Mouse (Mus musculus): ENCODE measurements around the gene 1700013G24Rik. TPM values are rescaled to one million over a fixed set of nuclear protein-coding genes. Genes with fewer than 3 reads are reported as not detected.

1700013G24Rik gene
- polyA plus RNA-seq, 1 experiment from 2014 or later = not detected

- Histone ChIP-seq H3K9ac (ENCODE audit: low read length) (peak overlapping the region; percentile 3; the same call in 1 of the 2 replicates), H3K27me3 (ENCODE audit: control insufficient read depth, insufficient read depth, low read length) (no peaks in the 10 kb centered on the region), H3K4me3 (ENCODE audit: low read depth, low read length) (peak overlapping the region; percentile 2; the same call in 1 of the 2 replicates), H3K4me2 (ENCODE audit: low read depth) (peak overlapping the region; percentile 85; the same call in 1 of the 2 replicates), H3K27ac (ENCODE audit: low read depth, low read length) (no peak overlapping the region), H3K4me1 (ENCODE audit: control insufficient read depth, insufficient read depth, low read length) (peaks cover 22% of the 10 kb centered on the region), H3K36me3 (ENCODE audit: control insufficient read depth, insufficient read depth, low read length) (no peaks in the 10 kb centered on the region), H3K9me3 (ENCODE audit: control insufficient read depth, low read length) (no peaks in the 10 kb centered on the region)
- ATAC-seq (ENCODE audit: insufficient read depth, low FRiP score, low TSS enrichment) (no peak), DNase-seq (ENCODE audit: low spot score) (no peak)
- 74% methylated on average over 9 of the region's 9 CpGs for WGBS
Measured at GRCm38 (mm10) chr4:137470701-137471317, 17.7 kb downstream of the 1700013G24Rik start.

DNA sequence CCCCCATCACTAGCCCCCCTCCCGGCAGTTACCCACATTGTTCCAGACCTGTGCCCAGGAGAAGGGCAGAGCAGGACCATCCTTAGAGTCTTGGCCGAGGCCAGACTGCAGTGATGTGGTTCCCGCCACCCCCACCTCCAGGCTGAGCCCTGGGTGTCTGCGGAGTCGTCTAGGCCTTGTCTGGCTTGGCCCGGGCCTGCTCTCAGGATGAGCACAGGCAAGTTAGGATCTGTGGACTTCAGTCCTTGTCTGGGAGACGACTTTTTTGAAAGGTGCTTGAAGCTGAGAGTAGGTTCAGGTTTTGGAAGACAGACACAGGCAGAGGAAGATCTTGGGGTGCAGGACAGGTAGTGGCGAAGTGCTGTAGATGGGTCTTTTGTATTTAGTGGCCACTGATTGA is 18.2 kb downstream of the 1700013G24Rik start:
- H3K4me2 ChIP-seq (ENCODE audit: low read depth) = no peak overlapping the region
- H3K9me3 ChIP-seq (ENCODE audit: control insufficient read depth, low read length) = no peaks in the 10 kb centered on the region
- H3K36me3 ChIP-seq (ENCODE audit: control insufficient read depth, insufficient read depth, low read length) = no peaks in the 10 kb centered on the region
- DNase-seq (ENCODE audit: low spot score) = no peak
- peaks cover 24% of the 10 kb centered on the region for H3K4me1 ChIP-seq (ENCODE audit: control insufficient read depth, insufficient read depth, low read length)
- no peak overlapping the region for H3K27ac ChIP-seq (ENCODE audit: low read depth, low read length)
- no peak overlapping the region for H3K4me3 ChIP-seq (ENCODE audit: low read depth, low read length)
- 67% methylated on average over 8 of the region's 8 CpGs for WGBS
- H3K27me3 ChIP-seq (ENCODE audit: control insufficient read depth, insufficient read depth, low read length) = no peaks in the 10 kb centered on the region
- H3K9ac ChIP-seq (ENCODE audit: low read length) = no peak overlapping the region
- no peak for ATAC-seq (ENCODE audit: insufficient read depth, low FRiP score, low TSS enrichment)

DNA sequence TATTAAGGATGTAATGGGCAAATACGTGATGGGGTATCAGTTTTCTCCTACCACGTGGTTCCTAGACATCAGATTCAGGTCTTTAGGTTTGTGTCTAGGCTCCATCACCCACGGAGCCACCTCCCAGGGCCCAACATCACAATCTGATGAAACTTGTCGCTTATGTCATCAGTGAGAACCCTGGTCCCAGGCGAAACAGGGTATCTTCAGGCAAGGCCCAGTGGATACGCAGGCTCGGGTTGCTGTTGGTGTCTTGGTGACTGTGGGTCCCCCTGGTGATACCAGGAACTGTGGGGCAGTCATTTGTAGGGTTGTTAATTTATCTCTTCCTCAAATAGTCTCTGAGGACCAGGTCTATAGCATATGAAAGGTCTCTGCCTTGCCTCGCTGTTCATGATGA is 20.2 kb downstream of the 1700013G24Rik start:
- WGBS = 86% methylated on average over 8 of the region's 8 CpGs
- peaks cover 37% of the 10 kb centered on the region for H3K4me1 ChIP-seq (ENCODE audit: control insufficient read depth, insufficient read depth, low read length)
- no peaks in the 10 kb centered on the region for H3K27me3 ChIP-seq (ENCODE audit: control insufficient read depth, insufficient read depth, low read length)
- ATAC-seq (ENCODE audit: insufficient read depth, low FRiP score, low TSS enrichment) (no peak), DNase-seq (ENCODE audit: low spot score) (no peak)
- H3K27ac ChIP-seq (ENCODE audit: low read depth, low read length) = no peak overlapping the region
- H3K4me2 ChIP-seq (ENCODE audit: low read depth) = no peak overlapping the region
- H3K4me3 ChIP-seq (ENCODE audit: low read depth, low read length) = no peak overlapping the region
- H3K9me3 ChIP-seq (ENCODE audit: control insufficient read depth, low read length) = no peaks in the 10 kb centered on the region
- H3K36me3 ChIP-seq (ENCODE audit: control insufficient read depth, insufficient read depth, low read length) = no peaks in the 10 kb centered on the region
- H3K9ac ChIP-seq (ENCODE audit: low read length) = no peak overlapping the region

DNA sequence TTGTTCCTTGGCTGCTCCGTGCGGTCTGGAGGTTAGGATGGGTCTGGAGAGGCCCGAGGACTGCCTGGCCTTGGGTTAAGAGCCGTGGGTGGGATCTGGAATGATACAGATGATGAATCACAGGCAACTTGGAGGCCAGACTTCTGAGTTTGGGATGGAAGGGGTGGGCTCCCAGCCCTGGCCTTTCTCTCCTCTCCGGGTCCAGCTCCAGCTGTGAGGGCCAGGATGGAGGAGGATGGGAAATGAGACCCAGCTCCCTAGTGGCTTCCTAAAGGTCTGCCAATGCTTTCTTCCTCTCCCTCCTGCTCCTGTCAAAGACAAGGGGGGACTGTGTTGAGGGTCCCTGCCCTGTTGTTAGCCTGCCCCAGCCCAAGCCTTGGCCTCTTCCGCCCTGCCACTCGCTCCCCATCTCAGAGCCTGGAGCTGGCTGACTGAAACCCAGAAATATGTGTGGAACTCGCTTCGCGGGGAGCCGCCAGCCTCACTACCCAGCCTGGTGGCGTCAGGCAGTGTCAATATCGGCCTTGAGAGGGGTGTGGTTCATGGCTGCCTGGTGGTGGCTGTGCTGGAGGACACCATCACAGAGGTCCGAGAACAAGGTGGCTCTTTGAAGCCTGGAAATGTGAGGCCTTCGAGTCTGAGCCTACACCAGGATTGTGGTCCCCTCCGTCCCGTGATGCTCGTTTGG is 20.8 kb downstream of the 1700013G24Rik start:
- H3K27ac ChIP-seq (ENCODE audit: low read depth, low read length) = no peak overlapping the region
- no peak overlapping the region for H3K4me2 ChIP-seq (ENCODE audit: low read depth)
- no peaks in the 10 kb centered on the region for H3K27me3 ChIP-seq (ENCODE audit: control insufficient read depth, insufficient read depth, low read length)
- H3K9ac ChIP-seq (ENCODE audit: low read length) = 0 out of 2 replicates have a peak overlapping the region, but pooled peaks have one; percentile 18
- peaks cover 42% of the 10 kb centered on the region for H3K4me1 ChIP-seq (ENCODE audit: control insufficient read depth, insufficient read depth, low read length)
- ATAC-seq (ENCODE audit: insufficient read depth, low FRiP score, low TSS enrichment) = no peak
- WGBS = 73% methylated on average over 18 of the region's 18 CpGs
- H3K36me3 ChIP-seq (ENCODE audit: control insufficient read depth, insufficient read depth, low read length) = no peaks in the 10 kb centered on the region
- H3K9me3 ChIP-seq (ENCODE audit: control insufficient read depth, low read length) = no peaks in the 10 kb centered on the region
- H3K4me3 ChIP-seq (ENCODE audit: low read depth, low read length) = no peak overlapping the region
- no peak for DNase-seq (ENCODE audit: low spot score)

DNA sequence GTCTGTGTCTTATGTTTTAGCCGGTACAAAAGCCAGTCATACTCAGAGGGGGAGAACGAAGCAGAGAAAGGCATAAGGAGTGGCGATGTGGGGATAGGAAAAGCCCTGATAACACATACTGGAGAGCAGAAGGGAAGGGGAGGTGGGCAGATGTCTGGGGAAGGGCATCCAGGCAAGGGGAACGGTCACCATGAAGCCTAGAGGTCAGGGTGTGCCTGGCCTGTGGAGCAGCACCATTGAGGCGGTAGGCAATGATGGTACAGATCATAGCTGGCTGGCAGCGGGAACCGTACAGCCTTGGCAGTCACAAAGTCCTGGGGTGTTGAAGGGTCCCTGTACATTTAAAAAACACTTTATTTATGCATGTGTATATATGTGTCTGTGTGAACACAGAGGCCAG is 21.6 kb downstream of the 1700013G24Rik start:
- Histone ChIP-seq H3K36me3 (ENCODE audit: control insufficient read depth, insufficient read depth, low read length) (no peaks in the 10 kb centered on the region), H3K27me3 (ENCODE audit: control insufficient read depth, insufficient read depth, low read length) (no peaks in the 10 kb centered on the region), H3K4me2 (ENCODE audit: low read depth) (no peak overlapping the region), H3K27ac (ENCODE audit: low read depth, low read length) (no peak overlapping the region), H3K9ac (ENCODE audit: low read length) (no peak overlapping the region), H3K4me3 (ENCODE audit: low read depth, low read length) (no peak overlapping the region), H3K9me3 (ENCODE audit: control insufficient read depth, low read length) (no peaks in the 10 kb centered on the region), H3K4me1 (ENCODE audit: control insufficient read depth, insufficient read depth, low read length) (peaks cover 38% of the 10 kb centered on the region)
- no peak for ATAC-seq (ENCODE audit: insufficient read depth, low FRiP score, low TSS enrichment)
- no peak for DNase-seq (ENCODE audit: low spot score)
- 92% methylated on average over 7 of the region's 7 CpGs for WGBS

GRCm38 (mm10) chr4:137475271-137476050 is 22.4 kb downstream of the 1700013G24Rik start:
- Histone ChIP-seq H3K4me1 (ENCODE audit: control insufficient read depth, insufficient read depth, low read length) (peaks cover 38% of the 10 kb centered on the region), H3K9ac (ENCODE audit: low read length) (no peak overlapping the region), H3K27me3 (ENCODE audit: control insufficient read depth, insufficient read depth, low read length) (no peaks in the 10 kb centered on the region), H3K27ac (ENCODE audit: low read depth, low read length) (no peak overlapping the region), H3K9me3 (ENCODE audit: control insufficient read depth, low read length) (no peaks in the 10 kb centered on the region), H3K4me2 (ENCODE audit: low read depth) (no peak overlapping the region), H3K36me3 (ENCODE audit: control insufficient read depth, insufficient read depth, low read length) (no peaks in the 10 kb centered on the region), H3K4me3 (ENCODE audit: low read depth, low read length) (no peak overlapping the region)
- ATAC-seq (ENCODE audit: insufficient read depth, low FRiP score, low TSS enrichment) = no peak
- DNase-seq (ENCODE audit: low spot score) = no peak
- WGBS = 83% methylated on average over 13 of the region's 13 CpGs

- Histone ChIP-seq H3K4me2 (ENCODE audit: low read depth) (peak overlapping the region; percentile 1; the same call in 1 of the 2 replicates), H3K9me3 (ENCODE audit: control insufficient read depth, low read length) (no peaks in the 10 kb centered on the region), H3K27ac (ENCODE audit: low read depth, low read length) (no peak overlapping the region), H3K36me3 (ENCODE audit: control insufficient read depth, insufficient read depth, low read length) (no peaks in the 10 kb centered on the region), H3K27me3 (ENCODE audit: control insufficient read depth, insufficient read depth, low read length) (no peaks in the 10 kb centered on the region), H3K4me3 (ENCODE audit: low read depth, low read length) (no peak overlapping the region), H3K9ac (ENCODE audit: low read length) (no peak overlapping the region), H3K4me1 (ENCODE audit: control insufficient read depth, insufficient read depth, low read length) (peaks cover 42% of the 10 kb centered on the region)
- ATAC-seq (ENCODE audit: insufficient read depth, low FRiP score, low TSS enrichment) = no peak
- no peak for DNase-seq (ENCODE audit: low spot score)
- WGBS = 27% methylated on average over 10 of the region's 10 CpGs
Measured at GRCm38 (mm10) chr4:137476065-137476760, 23.1 kb downstream of the 1700013G24Rik start.

DNA sequence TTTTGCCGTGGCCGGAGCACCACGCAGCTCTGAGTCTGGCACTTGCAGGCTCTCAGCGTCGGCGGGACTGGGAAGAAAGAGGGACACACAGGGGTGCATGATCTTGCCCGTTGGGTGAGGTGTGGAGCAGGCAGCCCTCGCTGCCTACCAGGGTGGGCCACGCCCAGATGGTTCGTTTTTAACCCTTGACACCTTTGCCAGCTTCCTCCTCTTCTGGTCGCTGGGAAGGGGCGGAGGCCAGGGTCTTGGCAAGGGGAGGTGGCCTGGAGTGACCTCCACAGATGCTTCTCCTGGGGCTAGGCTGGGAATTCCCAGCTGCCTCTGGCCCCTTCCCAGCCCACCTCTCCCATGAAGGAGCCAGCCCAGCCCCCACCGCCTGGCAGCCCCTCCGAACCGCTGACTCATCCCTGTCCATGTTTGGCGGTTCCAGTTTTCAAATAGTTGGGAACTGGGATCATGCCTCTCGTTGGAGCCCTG is 23.7 kb downstream of the 1700013G24Rik start:
- peaks cover 46% of the 10 kb centered on the region for H3K4me1 ChIP-seq (ENCODE audit: control insufficient read depth, insufficient read depth, low read length)
- H3K4me3 ChIP-seq (ENCODE audit: low read depth, low read length) = no peak overlapping the region
- 18% methylated on average over 17 of the region's 17 CpGs for WGBS
- no peak overlapping the region for H3K9ac ChIP-seq (ENCODE audit: low read length)
- H3K36me3 ChIP-seq (ENCODE audit: control insufficient read depth, insufficient read depth, low read length) = no peaks in the 10 kb centered on the region
- no peak overlapping the region for H3K27ac ChIP-seq (ENCODE audit: low read depth, low read length)
- peak overlapping the region; percentile 1; the same call in 1 of the 2 replicates for H3K4me2 ChIP-seq (ENCODE audit: low read depth)
- DNase-seq (ENCODE audit: low spot score) (no peak), ATAC-seq (ENCODE audit: insufficient read depth, low FRiP score, low TSS enrichment) (no peak)
- H3K9me3 ChIP-seq (ENCODE audit: control insufficient read depth, low read length) = no peaks in the 10 kb centered on the region
- H3K27me3 ChIP-seq (ENCODE audit: control insufficient read depth, insufficient read depth, low read length) = no peaks in the 10 kb centered on the region

Data from neural tube, embryonic 11.5 days (tissue).